Mouse (Mus musculus) limb, embryonic 10.5 days (tissue): ENCODE measurements around the gene Miga2. TPM values are rescaled to one million over a fixed set of nuclear protein-coding genes. Genes with fewer than 3 reads are reported as not detected.

Experiments
- DNase-seq: peaks from one replicate; pipeline ENCODE4 v3.0.0-alpha.2; 2017; ENCODE audit warnings: low spot score
- H3K27ac ChIP-seq: fragments of 300-500 bp; sonication (generic); 2 replicates; pipeline ENCODE4 v1.5.1; 2016; ENCODE audit warnings: mild to moderate bottlenecking
- H3K27me3 ChIP-seq: fragments of 300-500 bp; sonication (generic); 2 replicates; pipeline ENCODE4 v1.6.1; 2016; ENCODE audit warnings: low read depth, mild to moderate bottlenecking; ENCODE audit not compliant: poor library complexity, severe bottlenecking
- H3K36me3 ChIP-seq: fragments of 300-500 bp; sonication (generic); 2 replicates; pipeline ENCODE4 v1.6.1; 2016; ENCODE audit warnings: mild to moderate bottlenecking, moderate library complexity
- H3K4me1 ChIP-seq: fragments of 300-500 bp; sonication (generic); 2 replicates; pipeline ENCODE4 v1.6.1; 2016
- H3K4me3 ChIP-seq: fragments of 300-500 bp; sonication (generic); 2 replicates; pipeline ENCODE4 v1.5.1; 2016; ENCODE audit warnings: mild to moderate bottlenecking, moderate library complexity
- H3K9me3 ChIP-seq: fragments of 300-500 bp; sonication (generic); replicated peaks from 2 replicates; pipeline ENCODE4 v1.6.1; 2016; ENCODE audit warnings: mild to moderate bottlenecking
- whole genome bisulfite sequencing: fragments of 180-500 bp; shearing (Covaris S2); methylation state at CpG from one replicate; pipeline ENCODE4 v1.1.7; 2016; 5-methylcytosine and 5-hydroxymethylcytosine counted together
- polyA plus RNA-seq: library from polyadenylated mRNA; unstranded; fragments of >200 nt; fragmentation: Nextera tagmentation; extraction: Ambion mirVana; gene quantifications from 2 replicates; pipeline ENCODE4 v1.2.1, GENCODE M21; 2016

Gene Miga2
- polyA plus RNA-seq, 1 experiment from 2014 or later: 33.3 TPM

DNA sequence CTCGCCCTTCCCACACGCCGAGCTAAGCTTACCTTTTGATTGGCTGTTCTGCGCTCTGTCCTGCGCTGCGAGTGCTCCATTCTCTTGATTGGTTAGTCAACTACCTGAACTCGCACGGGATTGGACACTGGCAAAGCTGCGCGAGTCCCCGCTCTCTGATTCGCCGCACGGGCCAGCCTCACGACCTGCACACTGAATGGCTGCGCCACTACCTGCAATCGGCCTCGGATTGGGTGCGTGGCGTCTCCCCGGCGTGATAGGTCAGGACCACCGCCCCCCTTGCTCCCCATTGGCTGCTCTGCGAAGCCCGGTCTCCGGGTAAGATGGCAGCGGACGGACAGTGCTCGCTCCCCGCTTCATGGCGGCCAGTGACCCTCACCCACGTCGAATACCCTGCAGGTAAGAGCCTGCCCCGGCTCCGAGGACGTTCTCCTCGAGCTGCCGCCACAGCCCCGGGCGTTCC is 28.1 kb downstream of the Miga2 start, which contains the start of gene Dolpp1:
Gene Dolpp1, plus strand, starts transcription at position 141 of the 463 bp plus-strand sequence.
- peak within 1 kb of the TSS; percentile 80 for H3K4me3 ChIP-seq
- peaks cover 20% of the 10 kb centered on the region for H3K4me1 ChIP-seq
- WGBS: under 1% methylated on average over 40 of the region's 40 CpGs
- no peaks in the 10 kb centered on the region for H3K9me3 ChIP-seq
- peaks cover 21% of the 10 kb centered on the region for H3K36me3 ChIP-seq
- H3K27me3 ChIP-seq: no peaks in the 10 kb centered on the region
- peak; percentile 97 for DNase-seq
- H3K27ac ChIP-seq: peak within 1 kb of the TSS; percentile 85

DNA sequence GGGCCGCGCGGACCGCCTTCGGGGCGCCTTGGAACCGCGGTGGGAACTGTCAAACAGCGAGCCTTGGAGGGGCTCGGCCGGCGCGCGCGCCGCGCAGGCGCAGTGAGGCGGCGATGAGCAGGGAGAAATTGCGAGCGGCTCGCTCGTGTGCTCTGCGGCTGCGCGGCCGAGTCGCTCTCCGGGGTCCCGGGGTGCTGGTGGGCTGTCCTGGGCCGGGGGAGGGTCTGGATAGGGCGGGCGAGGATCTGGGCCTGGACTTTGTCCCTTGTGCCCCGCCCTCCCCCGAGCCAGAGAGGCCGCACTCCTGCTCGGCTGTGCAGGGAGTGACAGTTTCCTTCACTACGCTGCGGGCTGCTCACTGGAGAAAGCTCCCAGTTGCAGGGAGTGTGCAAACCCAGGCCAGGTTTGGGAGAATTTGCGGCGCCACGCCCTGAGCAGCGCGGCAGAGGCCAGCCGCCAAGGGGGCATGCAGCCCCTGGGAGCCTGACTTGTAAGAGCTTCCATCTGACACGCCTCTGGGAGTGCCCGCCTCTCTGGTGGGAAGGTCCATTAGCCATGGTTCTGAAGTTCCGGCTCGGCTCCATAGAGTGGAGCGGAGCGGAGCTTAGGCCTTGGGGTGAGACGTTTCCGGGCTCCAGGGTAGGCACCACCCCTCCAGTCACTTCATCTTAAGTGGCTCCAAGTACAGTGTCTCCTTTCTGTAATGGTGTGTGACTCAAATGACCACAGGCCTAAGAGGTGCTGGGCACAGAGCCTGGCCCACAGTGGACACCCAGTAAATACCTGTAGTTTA is 28.7 kb downstream of the Miga2 start:
- Histone ChIP-seq H3K4me3 (peak overlapping the region; percentile 80), H3K36me3 (peaks cover 27% of the 10 kb centered on the region), H3K27me3 (no peaks in the 10 kb centered on the region), H3K4me1 (peaks cover 20% of the 10 kb centered on the region), H3K27ac (peak overlapping the region; percentile 85), H3K9me3 (no peaks in the 10 kb centered on the region)
- DNase-seq: peak; percentile 92
- 1% methylated on average over 54 of the region's 54 CpGs for WGBS

DNA sequence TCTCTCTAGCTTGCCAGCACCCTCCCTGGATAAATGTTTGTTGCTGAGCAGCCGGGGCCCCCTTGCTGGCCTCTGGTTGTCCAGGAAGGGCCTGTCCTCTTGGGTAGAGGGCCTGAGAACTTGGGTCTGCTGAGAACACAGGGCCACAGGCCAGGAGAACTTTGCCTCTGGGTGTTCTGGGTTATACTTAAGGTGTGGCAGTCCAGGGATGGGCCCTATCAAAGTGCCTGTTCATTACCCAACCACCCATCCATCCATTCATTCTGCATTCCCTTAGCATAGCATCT is 29.3 kb downstream of the Miga2 start:
- Histone ChIP-seq H3K27me3 (no peaks in the 10 kb centered on the region), H3K4me1 (peaks cover 20% of the 10 kb centered on the region), H3K36me3 (peaks cover 32% of the 10 kb centered on the region), H3K27ac (peak overlapping the region; percentile 85; the same call in 1 of the 2 replicates), H3K9me3 (no peaks in the 10 kb centered on the region), H3K4me3 (peak overlapping the region; percentile 80)
- DNase-seq: no peak
- 89% methylated on average over 1 of the region's 1 CpGs for WGBS

DNA sequence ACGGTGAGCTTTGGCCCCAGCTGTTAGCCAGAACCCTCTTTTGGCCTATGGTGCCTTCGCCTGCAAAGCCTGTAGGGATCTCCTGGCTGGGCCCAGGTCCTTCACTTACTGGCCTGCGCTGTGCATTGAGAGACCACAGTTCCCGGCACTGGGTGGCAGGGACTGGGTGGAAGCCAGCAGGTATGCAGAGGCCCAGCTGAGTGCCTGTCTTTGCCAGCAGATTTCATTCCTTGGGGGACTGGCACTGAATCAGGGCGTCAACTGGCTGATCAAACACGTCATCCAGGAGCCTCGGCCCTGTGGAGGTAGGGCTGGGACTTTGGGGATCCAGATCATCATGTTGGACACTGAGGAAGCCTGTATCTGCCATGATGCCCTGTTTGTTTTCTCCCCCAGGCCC is 31.7 kb downstream of the Miga2 start:
- H3K9me3 ChIP-seq: no peaks in the 10 kb centered on the region
- peaks cover 25% of the 10 kb centered on the region for H3K4me1 ChIP-seq
- DNase-seq: no peak
- H3K27ac ChIP-seq: no peak overlapping the region
- H3K36me3 ChIP-seq: peaks cover 56% of the 10 kb centered on the region
- no peak overlapping the region for H3K4me3 ChIP-seq
- H3K27me3 ChIP-seq: no peaks in the 10 kb centered on the region
- WGBS: 96% methylated on average over 7 of the region's 7 CpGs

DNA sequence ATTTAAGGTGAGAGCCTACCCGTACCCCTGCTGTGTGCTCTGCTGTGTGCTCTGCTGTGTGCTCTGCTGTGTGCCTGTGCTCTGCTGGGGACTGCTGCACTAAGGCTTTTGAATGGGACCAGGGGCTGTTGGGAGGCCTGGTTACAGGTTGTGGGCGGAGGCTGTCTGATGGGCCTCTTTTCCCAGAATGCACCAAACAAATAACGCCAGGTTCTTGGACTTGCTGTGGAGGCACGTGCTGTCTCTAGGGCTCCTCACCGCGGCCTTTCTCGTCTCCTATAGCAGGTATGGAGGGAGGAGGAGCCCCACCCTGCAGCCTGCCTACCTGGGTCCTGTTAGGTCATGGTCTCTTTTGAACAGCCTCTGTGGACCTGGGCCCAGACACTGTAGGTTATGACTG is 32.2 kb downstream of the Miga2 start:
- no peaks in the 10 kb centered on the region for H3K27me3 ChIP-seq
- no peak overlapping the region for H3K4me3 ChIP-seq
- peaks cover 59% of the 10 kb centered on the region for H3K36me3 ChIP-seq
- peaks cover 25% of the 10 kb centered on the region for H3K4me1 ChIP-seq
- no peaks in the 10 kb centered on the region for H3K9me3 ChIP-seq
- no peak for DNase-seq
- 87% methylated on average over 7 of the region's 7 CpGs for WGBS
- H3K27ac ChIP-seq: no peak overlapping the region

DNA sequence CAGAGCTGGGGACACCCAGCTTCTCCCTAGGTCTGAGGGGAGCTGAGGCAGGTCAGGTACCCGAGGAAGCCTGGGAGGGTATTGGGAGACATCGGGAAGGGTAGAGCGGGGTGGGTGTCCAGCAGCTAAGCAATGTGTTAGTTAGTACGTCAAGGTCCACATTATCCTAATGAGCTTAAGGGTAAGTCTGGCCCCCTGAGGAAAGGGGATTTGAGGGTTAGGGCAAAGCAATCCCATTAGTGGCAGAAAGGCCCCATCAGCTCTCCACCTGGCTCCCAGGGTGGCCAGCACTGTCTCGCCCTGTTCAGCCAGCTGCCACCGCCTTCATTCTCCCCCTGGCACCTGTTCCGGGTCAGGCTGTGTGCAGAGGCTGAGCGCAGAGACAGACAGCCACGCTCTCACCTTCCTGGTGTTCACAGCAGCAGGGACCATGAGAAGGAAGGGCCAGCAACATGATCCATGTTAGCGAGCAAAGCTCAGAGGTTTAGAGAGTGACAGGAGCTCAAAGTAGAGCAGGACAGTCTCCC is 34.0 kb downstream of the Miga2 start:
- Histone ChIP-seq H3K27ac (no peak overlapping the region), H3K36me3 (peaks cover 77% of the 10 kb centered on the region)
- DNase-seq: no peak

DNA sequence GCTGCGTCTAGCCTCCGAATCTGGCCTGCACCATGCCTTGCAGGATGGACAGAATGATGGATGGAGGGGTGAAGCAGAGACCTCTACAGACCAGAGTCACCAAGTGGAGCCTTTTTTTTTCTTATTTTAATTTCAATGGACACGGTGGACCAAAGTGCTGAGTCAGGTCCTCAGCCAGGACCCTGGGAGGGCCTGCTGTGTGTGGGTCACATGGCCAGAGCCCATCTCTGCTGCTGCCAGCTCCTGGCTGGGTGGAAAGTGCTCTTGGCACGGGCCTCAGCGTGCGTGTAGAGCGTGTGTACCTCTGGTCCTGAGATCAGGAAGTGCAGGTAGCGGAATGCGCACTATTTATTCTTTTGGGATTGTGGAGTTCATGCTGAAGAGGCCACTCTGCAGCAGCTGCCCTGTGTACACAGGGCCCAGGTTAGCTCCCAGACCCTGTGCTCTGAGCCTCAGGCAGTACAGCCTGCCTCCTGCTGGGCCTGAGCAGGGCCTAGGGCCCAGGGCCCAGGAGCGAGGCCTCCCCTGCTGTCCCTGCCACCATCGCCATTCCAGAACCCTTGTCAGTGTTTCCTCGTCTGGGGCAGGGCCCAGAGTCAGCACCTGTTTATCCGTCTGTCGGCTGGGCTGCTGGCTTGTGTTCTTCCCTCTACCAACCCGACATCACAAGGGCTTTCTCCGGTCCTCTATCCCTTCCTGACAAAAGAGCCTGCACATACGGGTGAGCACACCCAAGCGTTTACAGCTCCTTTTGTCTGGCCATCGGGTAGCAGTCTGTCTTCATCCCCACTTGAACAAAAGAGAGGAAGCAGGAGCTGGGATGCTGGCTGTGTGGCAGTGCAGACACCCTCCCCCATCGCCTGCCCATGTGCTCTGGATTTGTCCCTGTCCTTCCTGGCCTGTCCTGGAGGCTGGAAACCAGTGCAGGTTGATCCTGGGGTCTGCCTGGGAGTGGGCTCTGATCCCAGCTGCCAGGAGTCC is 35.4 kb downstream of the Miga2 start:
- 72% methylated on average over 20 of the region's 20 CpGs for WGBS
- Histone ChIP-seq H3K4me3 (no peak overlapping the region), H3K36me3 (peaks cover 89% of the 10 kb centered on the region), H3K9me3 (no peaks in the 10 kb centered on the region), H3K27ac (peak overlapping the region; percentile 5; the same call in 1 of the 2 replicates), H3K4me1 (0 out of 2 replicates have a peak, but pooled peaks cover 11% of the 10 kb centered on the region), H3K27me3 (no peaks in the 10 kb centered on the region)
- DNase-seq: no peak

More for the DNA sequence above, 34.0 kb downstream of the Miga2 start:
- no peak overlapping the region for H3K4me3 ChIP-seq
- H3K27me3 ChIP-seq: no peaks in the 10 kb centered on the region
- 93% methylated on average over 10 of the region's 10 CpGs for WGBS
- H3K9me3 ChIP-seq: no peaks in the 10 kb centered on the region
- H3K4me1 ChIP-seq: peaks cover 19% of the 10 kb centered on the region

DNA sequence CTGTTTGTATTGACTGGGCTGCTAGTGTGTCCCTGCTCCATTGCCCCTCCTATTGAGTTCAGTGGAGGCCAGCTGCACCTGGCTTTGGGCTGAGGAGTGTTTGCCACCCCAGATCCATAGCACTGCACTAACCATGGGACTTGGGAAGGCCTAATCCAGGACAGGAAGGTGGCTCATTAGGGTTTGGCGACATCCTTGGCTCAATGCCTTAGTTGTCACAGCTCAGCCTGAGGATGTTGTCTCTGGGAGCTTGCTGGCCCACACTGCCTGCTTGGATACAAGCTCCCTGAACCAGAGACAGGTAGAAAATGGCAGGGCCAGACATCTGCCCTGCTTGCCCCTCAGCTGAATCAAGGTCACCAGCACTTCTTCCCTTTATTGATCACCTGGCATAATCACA is 37.5 kb downstream of the Miga2 start:
- Histone ChIP-seq H3K27ac (no peak overlapping the region), H3K9me3 (no peaks in the 10 kb centered on the region), H3K4me1 (0 out of 2 replicates have a peak, but pooled peaks cover 9% of the 10 kb centered on the region), H3K27me3 (no peaks in the 10 kb centered on the region), H3K36me3 (peaks cover 94% of the 10 kb centered on the region), H3K4me3 (no peak overlapping the region)
- 88% methylated on average over 1 of the region's 1 CpGs for WGBS
- DNase-seq: no peak

DNA sequence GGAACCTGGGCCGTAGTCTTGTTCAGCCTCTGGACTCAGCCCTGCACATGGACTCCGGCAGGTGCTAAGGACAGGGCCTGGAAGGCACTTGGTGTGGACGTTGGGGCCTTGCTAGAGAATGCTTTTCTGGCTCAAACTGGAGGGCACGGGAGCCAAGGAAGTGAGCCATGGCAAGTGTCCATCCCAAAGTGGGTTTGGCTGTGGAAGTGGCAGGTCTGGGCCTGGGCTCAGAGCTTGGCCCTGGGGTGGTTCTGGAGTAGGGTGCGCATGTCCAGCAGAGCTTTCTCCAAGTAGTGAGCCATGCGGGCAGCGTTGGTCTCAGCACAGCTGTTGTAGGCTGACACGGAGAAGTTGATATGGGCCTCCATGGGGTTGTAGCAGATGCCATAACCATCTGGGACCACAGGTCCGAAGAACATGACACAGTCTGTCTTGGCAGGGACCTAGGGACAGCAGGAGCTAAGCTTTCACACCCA is 38.4 kb downstream of the Miga2 start:
- H3K27ac ChIP-seq: no peak overlapping the region
- H3K4me1 ChIP-seq: 0 out of 2 replicates have a peak, but pooled peaks cover 13% of the 10 kb centered on the region
- no peaks in the 10 kb centered on the region for H3K27me3 ChIP-seq
- H3K4me3 ChIP-seq: no peak overlapping the region
- H3K9me3 ChIP-seq: no peaks in the 10 kb centered on the region
- no peak for DNase-seq
- H3K36me3 ChIP-seq: peaks cover 93% of the 10 kb centered on the region
- WGBS: 91% methylated on average over 9 of the region's 9 CpGs

DNA sequence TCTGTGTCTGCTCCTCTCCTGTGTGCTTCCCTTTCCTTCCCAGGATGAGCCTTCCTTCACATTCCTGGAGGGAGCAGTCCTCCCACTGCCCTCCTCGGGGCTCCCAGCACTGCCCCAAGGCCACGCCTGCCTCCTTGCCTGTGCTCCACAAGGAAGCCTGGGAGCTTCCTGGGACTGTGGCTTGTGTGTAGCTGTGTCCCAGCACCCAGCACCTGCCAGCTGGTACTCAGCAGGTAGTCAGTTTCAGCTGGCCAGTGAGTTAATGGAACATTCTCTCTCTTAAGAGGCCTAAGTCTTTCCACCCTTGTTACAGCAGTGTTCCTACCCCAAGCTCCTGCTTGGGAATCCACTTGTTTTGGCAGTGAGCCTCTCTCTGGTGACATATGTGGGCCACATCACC is 38.8 kb downstream of the Miga2 start:
- no peaks in the 10 kb centered on the region for H3K27me3 ChIP-seq
- H3K27ac ChIP-seq: no peak overlapping the region
- no peak overlapping the region for H3K4me3 ChIP-seq
- no peak for DNase-seq
- peaks cover 93% of the 10 kb centered on the region for H3K36me3 ChIP-seq
- WGBS: 66% methylated on average over 2 of the region's 2 CpGs
- 0 out of 2 replicates have a peak, but pooled peaks cover 13% of the 10 kb centered on the region for H3K4me1 ChIP-seq
- H3K9me3 ChIP-seq: no peaks in the 10 kb centered on the region

DNA sequence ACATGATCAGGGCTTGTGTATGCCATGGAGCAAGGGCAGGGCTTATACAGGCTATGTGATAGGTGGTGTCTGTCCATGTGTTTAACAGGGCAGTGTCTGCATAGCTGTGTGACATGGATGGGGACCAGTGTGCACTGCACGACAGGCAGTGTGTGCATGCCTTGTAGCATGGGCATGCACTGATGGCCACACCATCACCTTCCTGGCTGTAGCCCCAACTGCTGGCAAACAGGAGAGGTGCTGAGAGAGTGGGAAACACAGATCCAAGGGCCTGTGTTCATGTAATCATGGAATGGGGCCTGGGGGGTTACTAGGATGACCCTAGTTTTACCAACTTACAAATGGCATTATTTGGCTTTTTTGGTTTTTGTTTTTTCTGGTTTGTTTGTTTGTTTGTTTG is 39.8 kb downstream of the Miga2 start:
- 0 out of 2 replicates have a peak, but pooled peaks cover 13% of the 10 kb centered on the region for H3K4me1 ChIP-seq
- H3K36me3 ChIP-seq: peaks cover 93% of the 10 kb centered on the region
- no peaks in the 10 kb centered on the region for H3K27me3 ChIP-seq
- WGBS: 89% methylated on average over 1 of the region's 1 CpGs
- H3K27ac ChIP-seq: no peak overlapping the region
- H3K9me3 ChIP-seq: no peaks in the 10 kb centered on the region
- no peak overlapping the region for H3K4me3 ChIP-seq
- DNase-seq: no peak

DNA sequence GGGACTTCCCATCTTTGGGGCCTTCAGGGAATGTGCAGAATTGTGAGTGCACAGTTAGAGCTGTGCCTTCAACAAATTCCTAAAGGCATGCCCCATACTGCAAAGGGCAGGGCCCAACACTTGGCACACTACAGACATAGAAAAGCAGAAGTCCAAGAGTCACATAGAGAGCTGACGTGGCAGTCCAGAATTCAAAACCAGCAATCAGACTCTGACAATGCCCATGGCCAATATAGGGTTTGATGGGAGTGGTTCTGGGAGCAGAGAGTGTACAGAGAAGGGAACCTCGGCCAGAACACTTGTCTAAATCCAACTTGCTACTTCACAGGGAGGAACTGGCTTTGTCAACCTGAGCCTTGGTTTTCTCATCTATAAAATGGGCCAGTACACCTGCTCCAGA is 43.2 kb downstream of the Miga2 start:
- Histone ChIP-seq H3K27ac (no peak overlapping the region), H3K4me1 (0 out of 2 replicates have a peak, but pooled peaks cover 8% of the 10 kb centered on the region), H3K9me3 (no peaks in the 10 kb centered on the region), H3K36me3 (peaks cover 77% of the 10 kb centered on the region), H3K4me3 (no peak overlapping the region), H3K27me3 (no peaks in the 10 kb centered on the region)
- no peak for DNase-seq
- 92% methylated on average over 2 of the region's 2 CpGs for WGBS
